Mouse (Mus musculus) monocyte, adult 5-6 weeks (primary cell): ENCODE data around the gene Cd59b. TPM values are rescaled to one million over a fixed set of nuclear protein-coding genes. Genes with fewer than 3 reads are reported as not detected.
"Not testable (repeated sequence)": the region's sequence is repeated elsewhere in the genome, so short reads cannot be mapped to it uniquely, and the experiment has no call there.

Experiments used
- ATAC-seq: fragments of 153-309, 156-312 bp; replicated peaks from 2 replicates; pipeline ENCODE4 v1.8.0; 2017; ENCODE audit warnings: mild to moderate bottlenecking; ENCODE audit not compliant: low TSS enrichment, insufficient number of reproducible peaks, severe bottlenecking, poor library complexity, low FRiP score
- total RNA-seq: library from RNA; stranded (forward); fragments of 200-1000, 200-491, 200-594 nt; gene quantifications from 3 replicates; pipeline ENCODE4 v1.2.3, GENCODE M21; 2017

Gene Cd59b
- total RNA-seq, 1 experiment from 2014 or later, result not detected

DNA sequence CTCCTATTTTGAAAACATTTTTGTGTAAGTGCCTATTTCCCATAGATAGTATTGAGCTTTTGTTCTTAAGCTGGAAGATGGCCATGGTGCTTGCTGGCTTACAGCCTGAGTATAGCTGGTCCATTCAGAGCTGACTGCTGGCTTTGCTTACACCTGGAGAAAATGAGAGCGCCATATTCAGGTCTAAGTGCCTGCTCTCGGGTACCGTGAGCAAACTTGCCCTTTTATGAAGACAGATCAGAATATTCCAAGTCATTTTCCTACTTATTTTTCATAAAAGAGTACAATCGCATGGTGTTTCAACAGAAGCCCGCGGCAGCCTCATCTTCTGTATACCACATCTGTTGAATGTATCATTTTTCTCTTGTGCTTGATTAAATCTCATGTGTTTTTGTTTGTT is 8.7 kb upstream of the Cd59b start:
- no peak for ATAC-seq

GRCm38 (mm10) chr2:104062665-104063064 is 7.0 kb upstream of the Cd59b start:
- ATAC-seq, result no peak

- no peak for ATAC-seq
These were observed 5.5 kb upstream of the Cd59b start for GRCm38 (mm10) chr2:104064152-104064551.

DNA sequence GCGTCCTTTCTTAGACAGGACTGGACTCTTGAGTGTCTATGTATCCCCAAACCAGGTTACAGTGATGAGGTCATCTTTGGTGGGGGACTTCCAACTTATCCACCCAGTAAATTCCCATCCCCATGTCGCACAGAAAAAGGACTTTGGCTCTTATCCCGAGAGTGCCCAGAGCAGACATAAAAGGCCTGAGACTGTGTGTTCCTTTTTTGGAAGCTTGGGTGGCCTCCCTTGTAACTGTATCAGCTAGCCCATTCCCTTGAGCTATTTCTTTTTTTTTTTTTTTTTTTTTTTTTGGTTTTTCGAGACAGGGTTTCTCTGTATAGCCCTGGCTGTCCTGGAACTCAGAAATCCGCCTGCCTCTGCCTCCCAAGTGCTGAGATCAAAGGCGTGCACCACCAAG is 4.1 kb upstream of the Cd59b start, which contains the start of gene Gm10912:
Gm10912 (plus strand) TSS at position 301 of the 400 bp plus-strand sequence.
- ATAC-seq, result not testable (repeated sequence)

- not testable (repeated sequence) for ATAC-seq
These were observed 1.2 kb upstream of the Cd59b start, which contains the start of gene Gm10799 for GRCm38 (mm10) chr2:104068450-104068849. Gene Gm10799, minus strand, starts transcription at chr2:104068550.

DNA sequence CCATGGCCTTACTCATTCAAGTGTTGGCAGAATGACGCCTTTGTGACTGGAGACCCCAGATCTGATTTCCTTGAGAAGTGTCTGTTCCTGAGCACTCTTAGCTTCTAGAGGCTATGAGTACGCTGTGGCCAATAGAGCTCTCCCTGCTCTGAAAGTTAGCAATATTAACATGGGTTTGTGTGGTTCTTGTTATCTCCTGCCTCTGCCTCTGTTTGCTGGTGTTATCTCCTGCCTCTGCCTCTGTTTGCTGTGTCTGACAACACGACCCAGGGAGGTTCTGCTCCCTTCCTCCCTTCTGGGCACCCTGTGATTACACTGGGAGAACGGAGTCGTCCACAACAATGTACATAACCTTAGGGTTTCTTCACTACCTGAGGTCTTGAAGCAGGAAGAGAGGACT is 8.6 kb downstream of the Cd59b start:
- not testable (repeated sequence) for ATAC-seq

DNA sequence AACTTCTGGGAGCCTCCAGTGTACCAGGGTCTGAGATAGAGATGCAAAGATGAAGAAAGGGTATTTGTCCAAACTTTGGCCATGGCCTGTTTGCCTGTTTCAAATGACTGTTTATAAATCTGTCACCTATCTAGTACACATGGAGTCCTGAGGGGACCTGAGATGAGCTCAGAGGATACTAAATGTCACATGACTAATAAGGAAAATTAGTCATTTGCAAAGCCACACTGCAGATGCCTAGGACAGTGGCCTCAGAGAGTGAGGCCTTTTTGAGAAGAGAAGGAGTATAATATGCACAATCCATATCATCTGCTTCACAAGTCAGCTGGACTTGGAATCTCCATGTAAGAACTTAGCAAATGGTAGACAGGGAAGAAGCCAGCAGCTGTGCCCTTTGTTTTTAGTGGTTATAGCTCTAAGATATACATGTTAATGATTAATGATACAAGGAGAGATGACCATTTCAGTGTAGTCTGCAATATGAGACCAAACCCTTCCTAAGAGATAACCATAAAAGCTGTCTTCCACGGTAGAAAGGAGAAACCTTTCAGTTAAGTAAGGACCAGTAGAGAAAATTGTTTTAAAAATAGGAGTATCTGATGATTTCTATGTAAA is 11.9 kb downstream of the Cd59b start:
- not testable (repeated sequence) for ATAC-seq

GRCm38 (mm10) chr2:104082474-104082873 is 12.8 kb downstream of the Cd59b start:
- no peak for ATAC-seq

DNA sequence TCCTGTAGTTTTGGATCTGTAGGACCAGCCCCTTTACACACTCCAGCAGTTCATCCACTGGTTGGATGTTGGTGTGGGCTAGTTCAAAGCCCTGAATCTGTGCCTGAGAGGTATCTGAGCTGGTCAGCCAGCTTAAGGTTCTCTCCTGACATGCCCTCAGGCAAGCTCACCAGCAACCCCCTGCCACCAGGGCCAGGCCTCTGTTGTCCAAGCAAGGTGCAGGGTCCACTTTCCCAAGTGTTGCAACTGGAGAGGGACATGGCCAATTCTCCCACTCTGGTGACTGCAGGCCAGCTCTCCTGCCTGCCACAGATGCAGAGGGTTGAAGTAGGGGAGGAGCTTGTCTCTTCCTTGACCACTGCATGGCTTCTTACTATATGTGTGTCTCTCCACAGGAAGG is 14.4 kb downstream of the Cd59b start:
- ATAC-seq, result not testable (repeated sequence)

- ATAC-seq, result not testable (repeated sequence)
These were observed 17.9 kb downstream of the Cd59b start for GRCm38 (mm10) chr2:104087562-104087961.

GRCm38 (mm10) chr2:104093305-104093704 is 23.7 kb downstream of the Cd59b start:
- no peak for ATAC-seq

DNA sequence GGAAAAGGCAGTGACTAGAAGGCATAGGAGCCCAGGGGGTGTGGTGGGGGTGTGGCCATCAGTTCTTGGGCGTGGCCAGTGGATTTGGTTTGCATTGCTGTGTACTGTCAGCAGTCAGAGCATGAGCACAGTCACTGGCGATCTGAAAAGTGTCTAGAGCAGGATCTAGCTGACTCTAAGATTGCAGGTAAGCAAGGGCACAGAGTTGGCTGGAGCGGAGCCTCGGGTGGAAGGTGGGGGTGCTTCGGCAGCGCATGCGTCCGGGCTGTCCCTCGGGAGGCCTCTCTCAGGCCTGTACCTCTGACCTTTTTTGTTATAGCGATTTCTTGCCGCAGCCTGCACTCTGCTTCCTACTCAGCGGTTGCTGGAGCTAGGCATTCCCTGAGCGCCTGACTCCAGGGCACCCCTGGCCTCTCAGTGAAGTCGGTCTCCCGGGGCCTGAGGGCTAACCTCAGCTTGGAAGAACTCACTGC is 26.1 kb downstream of the Cd59b start, which contains the start of gene Cd59a:
Cd59a (plus strand) TSS at position 61 of the 473 bp plus-strand sequence.
- no peak for ATAC-seq

GRCm38 (mm10) chr2:104096256-104096655 is 26.6 kb downstream of the Cd59b start:
- no peak for ATAC-seq

GRCm38 (mm10) chr2:104096796-104097195 is 27.1 kb downstream of the Cd59b start:
- ATAC-seq, result not testable (repeated sequence)

DNA sequence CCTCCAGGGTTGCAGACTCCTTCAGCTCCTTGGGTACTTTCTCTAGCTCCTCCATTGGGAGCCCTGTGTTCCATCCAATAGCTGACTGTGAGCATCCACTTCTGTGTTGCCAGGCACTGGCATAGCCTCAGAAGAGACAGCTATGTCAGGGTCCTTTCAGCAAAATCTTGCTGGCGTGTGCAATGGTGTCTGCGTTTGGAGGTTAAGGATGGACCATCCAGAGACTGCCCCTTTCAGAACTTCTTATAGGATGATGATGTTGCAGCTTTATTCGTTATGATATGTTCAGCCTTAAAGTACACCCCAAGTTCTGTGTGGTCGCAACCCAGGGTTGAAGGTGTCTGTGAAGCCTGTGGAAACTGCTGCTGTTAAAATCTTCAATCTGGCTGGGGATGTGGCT is 27.7 kb downstream of the Cd59b start:
- ATAC-seq, result not testable (repeated sequence)

DNA sequence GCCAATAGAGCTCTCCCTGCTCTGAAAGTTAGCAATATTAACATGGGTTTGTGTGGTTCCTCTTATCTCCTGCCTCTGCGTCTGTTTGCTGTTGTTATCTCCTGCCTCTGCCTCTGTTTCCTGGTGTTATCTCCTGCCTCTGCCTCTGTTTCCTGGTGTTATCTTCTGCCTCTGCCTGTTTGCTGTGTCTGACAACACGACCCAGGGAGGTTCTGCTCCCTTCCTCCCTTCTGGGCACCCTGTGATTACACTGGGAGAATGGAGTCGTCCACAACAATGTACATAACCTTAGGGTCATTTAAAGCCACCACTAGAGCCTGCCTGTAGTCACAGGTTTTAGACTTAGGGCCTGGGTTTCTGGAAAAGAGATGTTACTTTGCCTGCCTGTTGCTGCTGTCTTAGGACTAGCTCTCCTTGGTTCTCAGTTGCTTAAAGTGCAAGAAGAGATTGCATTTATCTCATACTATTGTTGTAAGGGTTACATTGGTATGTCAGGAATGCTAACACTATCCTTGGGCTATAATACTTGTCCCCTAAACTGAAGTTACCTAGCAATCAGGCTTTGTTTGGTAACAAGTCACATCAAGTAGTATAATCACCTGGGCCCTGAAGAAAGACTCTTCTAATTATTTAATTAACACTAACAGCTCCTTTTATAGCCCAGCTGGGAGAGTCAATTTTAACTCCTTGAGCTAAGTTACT is 29.0 kb downstream of the Cd59b start:
- ATAC-seq, result no peak

- no peak for ATAC-seq
These were observed 29.6 kb downstream of the Cd59b start for GRCm38 (mm10) chr2:104099231-104099585.

DNA sequence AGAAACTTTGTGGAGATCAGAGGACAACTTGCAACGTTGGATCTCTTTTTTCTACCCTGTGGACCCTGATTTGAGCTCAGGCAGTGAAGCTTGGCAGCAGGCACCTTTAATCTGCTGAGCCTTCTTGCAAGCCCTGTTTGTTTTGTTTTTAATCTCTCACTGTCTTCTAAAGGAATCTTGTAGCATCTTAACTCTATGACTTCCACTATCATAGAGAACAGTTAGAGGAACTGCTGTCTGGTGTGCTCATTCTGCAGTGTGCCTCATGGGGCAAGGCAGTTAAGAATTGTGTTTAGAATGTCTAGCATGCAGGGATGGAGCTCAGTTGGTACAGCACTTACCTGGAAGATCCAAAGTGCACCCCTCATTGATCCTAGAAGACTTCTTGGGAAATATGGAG is 30.3 kb downstream of the Cd59b start:
- ATAC-seq, result no peak

DNA sequence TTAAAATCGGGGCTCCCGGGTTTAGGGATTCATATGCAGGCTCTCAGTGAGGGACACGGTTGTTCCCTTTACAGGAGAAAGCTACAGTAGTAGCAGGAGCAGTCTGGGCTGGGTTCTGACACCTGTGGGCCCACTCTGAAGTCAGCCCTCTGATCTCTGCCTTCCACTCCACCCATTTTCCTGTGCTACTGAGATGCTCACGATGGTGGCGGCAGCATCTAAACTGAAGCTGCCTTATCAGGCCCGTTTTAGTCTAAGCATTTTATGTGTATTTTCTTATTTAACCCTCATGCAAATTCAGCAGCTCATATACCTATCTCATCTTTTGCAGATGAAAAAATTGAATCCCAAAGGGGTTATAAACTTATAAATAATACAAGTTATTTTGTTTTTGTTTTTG is 35.2 kb downstream of the Cd59b start:
- no peak for ATAC-seq

DNA sequence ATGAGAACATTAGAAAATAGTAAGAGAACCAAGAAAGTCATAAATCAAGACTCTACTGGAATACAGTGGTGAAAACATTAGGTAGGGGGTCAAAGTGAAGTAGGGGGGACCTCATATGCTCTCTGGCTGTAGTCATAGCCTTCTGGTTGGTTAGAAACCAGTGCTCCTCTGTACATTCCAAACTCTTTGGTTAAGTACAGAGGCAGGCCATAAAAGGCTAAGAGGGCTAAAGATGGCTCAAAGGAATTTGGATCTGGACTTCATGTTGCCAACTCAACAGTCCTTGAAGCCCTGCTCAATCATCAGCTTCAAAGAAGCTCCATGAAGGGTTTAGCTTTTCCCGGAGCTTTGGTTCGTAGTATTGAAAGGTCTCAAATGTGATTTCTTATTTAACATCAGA is 39.4 kb downstream of the Cd59b start:
- not testable (repeated sequence) for ATAC-seq
